Mouse (Mus musculus): ENCODE measurements around the gene Epop. TPM values are rescaled to one million over a fixed set of nuclear protein-coding genes. Genes with fewer than 3 reads are reported as not detected.

Epop gene
- polyA plus RNA-seq, 1 experiment, result not detected

DNA sequence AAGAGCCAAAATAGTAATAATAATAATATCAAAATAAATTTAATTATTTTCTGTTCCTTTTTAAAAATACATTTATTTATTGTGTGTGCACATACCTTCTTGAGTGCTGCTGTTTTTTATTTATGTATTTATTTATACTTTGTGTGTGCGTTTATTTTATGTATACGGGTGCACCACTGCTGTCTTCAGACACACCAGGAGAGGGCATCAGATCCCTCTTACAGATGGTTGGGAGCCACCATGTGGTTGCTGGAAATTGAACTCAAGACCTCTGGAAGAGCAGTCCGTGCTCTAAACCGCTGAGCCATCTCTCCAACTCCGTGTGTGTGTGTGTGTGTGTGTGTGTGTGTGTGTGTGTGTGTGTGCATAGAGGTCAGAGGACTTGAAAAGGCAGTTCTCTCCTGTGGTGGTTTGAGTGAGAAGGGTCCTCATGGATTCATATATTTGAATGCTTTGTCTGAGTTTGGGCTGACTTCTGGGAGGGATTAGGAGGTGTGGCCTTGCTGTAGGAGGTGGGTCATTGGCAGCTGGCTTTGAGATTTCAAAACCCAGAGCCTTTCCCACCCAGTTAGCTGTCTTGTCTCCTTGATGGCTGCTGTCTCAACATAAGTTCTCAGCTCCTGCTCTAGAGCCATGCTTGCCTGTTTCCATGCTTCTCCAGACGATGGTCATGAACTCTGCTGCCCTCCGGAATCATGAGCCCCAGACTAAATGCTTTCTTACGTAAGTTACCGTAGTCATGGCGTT lies 31.4 kb downstream of the Epop start:
- Histone ChIP-seq H3K4me1 (ENCODE audit: control insufficient read depth, insufficient read depth, insufficient read length, low read length) (no peaks in the 10 kb centered on the region), H3K27ac (replicated peaks; ENCODE audit: low read depth, low read length) (no peak overlapping the region), H3K4me3 (ENCODE audit: insufficient read depth, low read depth, low read length) (no peak overlapping the region)

DNA sequence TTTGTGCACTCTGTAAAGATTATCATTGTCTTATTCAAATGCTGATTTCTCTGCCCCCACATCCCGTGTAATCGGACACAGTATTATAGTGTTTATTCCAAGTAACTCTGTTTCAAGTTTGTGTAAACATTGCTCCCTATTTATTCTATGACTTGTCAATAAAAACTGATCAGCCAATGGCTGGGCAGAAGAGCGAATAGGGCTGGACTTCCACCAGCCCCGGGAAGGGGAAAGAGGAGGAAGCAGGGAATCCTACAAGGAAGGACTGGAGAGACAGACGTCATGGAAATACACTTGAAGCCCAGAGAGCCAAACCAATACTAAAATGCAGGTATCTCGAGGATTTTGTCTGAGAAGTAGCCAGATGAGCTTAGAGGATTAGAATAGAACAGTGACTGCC lies 35.4 kb downstream of the Epop start:
- Histone ChIP-seq H3K4me3 (ENCODE audit: insufficient read depth, low read depth, low read length) (no peak overlapping the region), H3K4me1 (ENCODE audit: control insufficient read depth, insufficient read depth, insufficient read length, low read length) (no peaks in the 10 kb centered on the region)

DNA sequence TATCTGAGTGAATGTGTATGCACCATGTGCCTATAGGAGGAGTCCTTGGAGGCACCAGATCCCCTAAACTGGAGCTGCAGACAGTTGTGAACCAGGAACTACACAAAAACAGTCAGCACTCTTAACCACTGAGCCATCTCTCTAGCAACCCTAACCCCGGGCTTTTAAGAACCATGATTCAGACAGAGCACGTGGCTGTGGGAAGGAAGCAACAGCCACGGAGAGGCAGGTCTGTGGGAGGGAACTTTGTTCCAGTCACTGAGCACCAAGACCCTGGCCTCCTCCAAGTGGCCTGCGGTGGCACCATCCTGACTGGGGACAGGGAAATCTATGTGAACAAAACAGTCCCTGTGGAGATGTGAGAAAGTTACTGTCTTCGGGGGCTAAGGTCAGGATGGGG lies 37.6 kb downstream of the Epop start:
- no peaks in the 10 kb centered on the region for H3K4me1 ChIP-seq (ENCODE audit: control insufficient read depth, insufficient read depth, insufficient read length, low read length)
- no peak overlapping the region for H3K27ac ChIP-seq (replicated peaks; ENCODE audit: low read depth, low read length)
- H3K4me3 ChIP-seq (ENCODE audit: insufficient read depth, low read depth, low read length), result no peak overlapping the region

More for the DNA sequence above, 35.4 kb downstream of the Epop start:
- no peak overlapping the region for H3K27ac ChIP-seq (replicated peaks; ENCODE audit: low read depth, low read length)

DNA sequence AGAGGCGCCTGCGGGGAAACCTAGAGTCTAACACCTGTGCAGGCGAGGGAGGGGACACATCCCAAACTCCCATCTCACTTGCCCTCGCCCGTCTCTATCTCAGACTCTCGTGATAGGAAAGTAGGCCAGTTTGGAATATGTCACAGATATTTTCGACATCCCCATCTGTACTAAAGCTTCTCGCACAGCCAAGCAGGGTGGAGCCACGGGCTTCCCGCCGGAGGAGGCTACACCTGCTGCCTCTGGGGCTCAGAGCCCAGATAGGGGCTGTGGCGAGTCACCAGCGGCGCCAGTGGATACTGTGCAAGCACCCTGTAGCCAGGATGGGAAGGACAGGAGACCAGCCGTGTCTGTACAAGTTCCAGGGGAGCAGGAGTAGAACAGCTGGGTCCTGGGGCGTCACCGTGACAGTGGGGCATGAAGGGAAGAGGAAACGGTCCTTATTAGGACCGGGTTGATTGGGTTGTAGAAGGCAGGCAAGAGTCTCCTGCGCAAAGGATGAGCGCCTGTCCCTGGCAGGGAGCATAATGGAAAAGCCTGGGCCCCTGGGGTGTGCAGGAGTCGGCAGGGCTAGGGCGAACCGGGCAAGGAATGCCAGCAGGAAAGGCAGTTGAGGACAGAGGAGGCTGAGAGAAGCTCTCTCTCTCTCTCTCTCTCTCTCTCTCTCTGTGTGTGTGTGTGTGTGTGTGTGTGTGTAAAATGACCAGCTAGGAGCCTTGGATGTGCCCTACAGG lies 39.1 kb downstream of the Epop start:
- H3K4me3 ChIP-seq (ENCODE audit: insufficient read depth, low read depth, low read length), result no peak overlapping the region
- H3K4me1 ChIP-seq (ENCODE audit: control insufficient read depth, insufficient read depth, insufficient read length, low read length), result no peaks in the 10 kb centered on the region
- H3K27ac ChIP-seq (replicated peaks; ENCODE audit: low read depth, low read length), result no peak overlapping the region

DNA sequence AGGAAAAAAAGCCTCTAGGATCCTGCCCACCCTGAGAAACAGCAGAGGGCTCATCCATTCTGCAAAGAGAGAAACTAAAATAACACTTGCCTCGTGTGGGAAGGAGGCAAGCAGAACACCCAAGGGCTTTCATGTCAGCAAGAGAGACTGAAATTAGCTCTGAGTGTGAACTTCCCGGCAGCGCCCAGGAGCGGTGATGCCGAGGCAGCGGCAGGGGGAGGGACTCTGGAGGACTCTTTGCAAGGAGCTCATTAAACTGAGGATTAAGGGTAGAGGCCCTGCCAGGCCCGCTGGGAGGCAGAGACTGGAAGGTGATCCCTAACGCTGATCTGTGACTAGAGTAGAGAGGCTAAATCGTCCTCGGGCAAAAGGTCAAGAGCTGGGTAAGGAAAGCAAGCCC lies 40.3 kb downstream of the Epop start:
- Histone ChIP-seq H3K27ac (replicated peaks; ENCODE audit: low read depth, low read length) (no peak overlapping the region), H3K4me3 (ENCODE audit: insufficient read depth, low read depth, low read length) (no peak overlapping the region)

DNA sequence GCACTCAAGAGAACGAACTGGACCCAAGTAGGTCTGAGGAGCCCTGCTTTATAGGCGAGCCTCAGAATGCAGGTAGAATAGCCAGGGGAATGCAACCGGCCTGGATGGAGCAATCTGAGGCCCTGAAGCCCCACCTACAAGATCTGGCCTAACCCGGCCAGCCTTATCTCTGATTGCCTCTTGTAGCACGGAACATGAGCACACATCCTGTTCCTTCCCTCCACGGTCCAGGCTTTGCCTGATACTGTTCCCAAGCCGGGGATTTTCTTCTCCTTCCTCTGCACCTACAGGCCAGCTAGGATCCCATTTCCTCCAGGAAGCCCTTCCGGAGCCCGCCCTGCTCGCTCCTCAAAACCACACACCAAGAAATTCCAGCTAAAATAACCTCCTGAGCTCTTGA lies 43.6 kb downstream of the Epop start:
- H3K4me1 ChIP-seq (ENCODE audit: control insufficient read depth, insufficient read depth, insufficient read length, low read length), result no peaks in the 10 kb centered on the region
- no peak overlapping the region for H3K27ac ChIP-seq (replicated peaks; ENCODE audit: low read depth, low read length)
- H3K4me3 ChIP-seq (ENCODE audit: insufficient read depth, low read depth, low read length), result no peak overlapping the region

More for the DNA sequence above, 40.3 kb downstream of the Epop start:
- H3K4me1 ChIP-seq (ENCODE audit: control insufficient read depth, insufficient read depth, insufficient read length, low read length), result no peaks in the 10 kb centered on the region

DNA sequence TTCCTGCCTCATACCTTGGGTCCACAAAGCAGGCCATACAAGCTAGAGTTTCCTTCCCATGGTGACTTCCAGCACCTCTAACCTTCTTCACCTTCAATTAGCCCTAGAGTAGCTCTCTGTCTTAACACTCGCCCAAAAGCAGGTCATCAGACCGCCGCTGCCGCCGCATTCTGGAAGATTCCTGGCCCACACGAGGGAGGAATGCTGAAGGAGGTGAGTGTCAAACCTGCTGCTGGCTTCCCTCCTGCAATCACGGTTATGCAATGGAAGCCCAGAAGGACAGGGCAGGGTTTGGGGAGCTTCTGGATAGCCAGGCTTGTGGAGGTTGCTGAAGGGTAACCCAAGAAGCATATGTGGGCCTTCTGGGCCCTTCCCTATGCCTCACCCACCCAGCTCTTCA lies 45.0 kb downstream of the Epop start:
- Histone ChIP-seq H3K27ac (replicated peaks; ENCODE audit: low read depth, low read length) (no peak overlapping the region), H3K4me1 (ENCODE audit: control insufficient read depth, insufficient read depth, insufficient read length, low read length) (no peaks in the 10 kb centered on the region), H3K4me3 (ENCODE audit: insufficient read depth, low read depth, low read length) (no peak overlapping the region)

DNA sequence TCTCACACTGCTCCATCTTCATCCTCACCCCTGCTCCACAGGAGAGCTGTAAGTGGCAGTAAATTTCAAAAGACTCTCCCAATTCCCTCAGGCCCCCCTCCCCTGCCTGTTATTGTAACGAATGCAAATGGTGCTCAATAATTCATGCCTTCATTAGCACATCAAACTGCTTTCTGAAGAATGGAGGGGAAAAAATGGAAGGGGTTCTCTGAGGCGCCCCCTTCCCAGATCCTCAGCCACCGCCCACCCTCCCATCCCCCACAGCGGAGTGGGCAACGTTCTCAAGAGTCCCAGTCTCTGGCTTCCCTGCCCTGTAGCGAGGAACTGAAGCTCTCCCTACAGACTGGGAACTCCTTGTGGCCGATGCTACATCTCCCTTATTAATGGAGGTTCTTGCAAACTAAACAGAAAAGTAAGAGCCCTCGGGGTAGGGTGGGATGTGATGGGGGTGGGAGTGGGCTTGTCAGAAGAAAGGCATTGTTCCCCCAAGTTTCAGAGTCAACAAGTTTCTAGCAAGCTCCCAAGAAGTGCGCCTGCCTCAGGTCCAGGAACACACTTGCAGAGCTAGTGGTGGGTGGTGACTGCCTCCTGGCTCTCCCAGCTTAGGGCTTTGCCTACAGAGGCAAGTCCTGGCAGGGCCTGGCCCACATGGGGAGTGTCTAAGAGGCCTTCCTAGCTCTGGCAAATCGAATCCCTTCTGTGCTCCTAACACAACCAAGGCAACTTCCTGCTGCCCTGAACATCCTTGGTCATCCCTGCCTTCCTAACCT lies 50.2 kb downstream of the Epop start:
- H3K4me1 ChIP-seq (ENCODE audit: control insufficient read depth, insufficient read depth, insufficient read length, low read length), result no peaks in the 10 kb centered on the region; the same call in 1 of the 2 replicates
- no peak overlapping the region for H3K27ac ChIP-seq (replicated peaks; ENCODE audit: low read depth, low read length)
- no peak overlapping the region for H3K4me3 ChIP-seq (ENCODE audit: insufficient read depth, low read depth, low read length)

DNA sequence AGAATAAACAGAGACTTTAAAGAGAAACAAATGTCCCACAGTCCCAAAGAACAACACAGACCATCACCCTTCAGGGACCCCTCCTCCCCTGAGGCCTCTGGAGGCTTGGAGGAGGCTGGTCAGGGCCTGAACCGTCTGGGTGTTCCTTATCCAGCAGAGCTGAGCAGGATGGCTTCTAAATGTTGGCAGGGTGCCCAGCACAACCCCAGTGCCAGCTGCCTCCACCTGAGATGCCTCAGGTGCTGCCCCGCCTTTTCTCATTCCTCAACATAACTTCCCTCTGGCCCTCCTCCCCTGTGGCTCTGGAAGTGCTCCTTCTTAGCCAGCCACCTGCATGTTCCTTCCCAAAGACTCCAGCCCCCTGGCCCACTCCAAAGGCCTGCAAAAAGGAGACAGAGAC lies 51.2 kb downstream of the Epop start:
- Histone ChIP-seq H3K4me3 (ENCODE audit: insufficient read depth, low read depth, low read length) (no peak overlapping the region), H3K4me1 (ENCODE audit: control insufficient read depth, insufficient read depth, insufficient read length, low read length) (no peaks in the 10 kb centered on the region; the same call in 1 of the 2 replicates), H3K27ac (replicated peaks; ENCODE audit: low read depth, low read length) (no peak overlapping the region)

Other genes with a start within 250 kb of the Epop start
- 5.5 and 6.7 TPM in 2 replicates for gene Arhgap23, start 214.2 kb downstream of the Epop start, polyA plus RNA-seq (2012; ENCODE audit: insufficient read depth, insufficient read length, missing spikeins)
- gene 4933428G20Rik, start 129.4 kb downstream of the Epop start, polyA plus RNA-seq (2012; ENCODE audit: insufficient read depth, insufficient read length, missing spikeins), result not detected in 2 replicates
- 0.21 and 0.32 TPM in 2 replicates for gene Srcin1, start 53.5 kb downstream of the Epop start, polyA plus RNA-seq (2012; ENCODE audit: insufficient read depth, insufficient read length, missing spikeins)
- 10.9 and 12.9 TPM in 2 replicates for gene Mllt6, start 33.7 kb upstream of the Epop start, polyA plus RNA-seq (2012; ENCODE audit: insufficient read depth, insufficient read length, missing spikeins)
- gene Cisd3, start 56.1 kb upstream of the Epop start, polyA plus RNA-seq (2012; ENCODE audit: insufficient read depth, insufficient read length, missing spikeins), result 420 and 579 TPM in 2 replicates
- 6.8 and 12.7 TPM in 2 replicates for gene Pcgf2, start 70.8 kb upstream of the Epop start, polyA plus RNA-seq (2012; ENCODE audit: insufficient read depth, insufficient read length, missing spikeins)
- 364 and 464 TPM in 2 replicates for gene Psmb3, start 73.7 kb upstream of the Epop start, polyA plus RNA-seq (2012; ENCODE audit: insufficient read depth, insufficient read length, missing spikeins)
- gene Pip4k2b, start 115.0 kb upstream of the Epop start, polyA plus RNA-seq (2012; ENCODE audit: insufficient read depth, insufficient read length, missing spikeins), result 6.1 and 10.3 TPM in 2 replicates
- gene Cwc25, start 136.9 kb upstream of the Epop start, polyA plus RNA-seq (2012; ENCODE audit: insufficient read depth, insufficient read length, missing spikeins), result 5.8 and 7.1 TPM in 2 replicates
- gene 1700001P01Rik, start 146.2 kb upstream of the Epop start, polyA plus RNA-seq (2012; ENCODE audit: insufficient read depth, insufficient read length, missing spikeins), result not detected in 2 replicates
- gene Rpl23, start 152.7 kb upstream of the Epop start, polyA plus RNA-seq (2012; ENCODE audit: insufficient read depth, insufficient read length, missing spikeins), result 268 and 348 TPM in 2 replicates
- gene Lasp1, start 169.3 kb upstream of the Epop start, polyA plus RNA-seq (2012; ENCODE audit: insufficient read depth, insufficient read length, missing spikeins), result 56.3 and 58.1 TPM in 2 replicates
- gene B230217C12Rik, start 211.1 kb upstream of the Epop start, polyA plus RNA-seq (2012; ENCODE audit: insufficient read depth, insufficient read length, missing spikeins), result 0.59 and 2.0 TPM in 2 replicates

All from brown adipose tissue, adult 24 weeks (tissue).